Mouse (Mus musculus) megakaryocyte, embryonic 14.5 days (primary cell): ENCODE measurements at regions not wholly inside any gene's neighbourhood (a gene's known extent, or its start where the extent isn't known, plus 50 kb on each side); places are given as distances from the start of the nearest gene placed in this dataset.

ENCODE experiments used
- FLI1 ChIP-seq: IDR thresholded peaks from 2 replicates; pipeline ENCODE4 v1.6.1; 2012; ENCODE audit warnings: low read length, inconsistent platforms, mixed read lengths
- GATA1 ChIP-seq: IDR thresholded peaks from 3 replicates; pipeline ENCODE4 v1.6.1; 2012; ENCODE audit warnings: mixed read lengths, low read length, inconsistent platforms, borderline replicate concordance

GRCm38 (mm10) chr5:111996806-111997205, 255.5 kb downstream of the Cryba4 start:
- TF ChIP-seq GATA1 (no peak), FLI1 (no peak)
